Mouse (Mus musculus) embryo, embryonic 10.5 days (tissue): ENCODE measurements around the gene Mrps34.
"Not testable (repeated sequence)": the region's sequence is repeated elsewhere in the genome, so short reads cannot be mapped to it uniquely, and the experiment has no call there.

ENCODE experiments used
- DNase-seq: peaks from one replicate; pipeline ENCODE4 v3.0.0-alpha.2; 2015; ENCODE audit warnings: low spot score

Gene Mrps34

DNA sequence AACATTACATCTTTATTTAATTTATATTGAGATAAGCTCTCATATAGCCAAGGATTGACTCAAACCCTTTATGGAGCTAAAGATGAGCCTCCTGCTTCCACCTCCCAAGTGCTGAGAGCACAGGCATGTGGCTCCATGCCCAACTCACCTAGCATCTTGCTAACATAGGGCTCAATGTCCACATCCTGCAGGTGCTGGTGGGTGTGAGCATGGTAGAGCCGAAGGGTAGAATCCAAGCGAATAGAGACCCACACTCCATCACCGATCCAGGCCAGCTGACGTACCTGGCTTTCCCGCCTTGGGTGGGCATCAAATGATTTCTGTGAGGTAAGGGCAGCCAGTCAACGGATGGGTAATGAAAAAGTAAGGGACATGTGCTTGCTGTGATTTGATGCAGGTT is 5.1 kb downstream of the Mrps34 start:
- DNase-seq = no peak

DNA sequence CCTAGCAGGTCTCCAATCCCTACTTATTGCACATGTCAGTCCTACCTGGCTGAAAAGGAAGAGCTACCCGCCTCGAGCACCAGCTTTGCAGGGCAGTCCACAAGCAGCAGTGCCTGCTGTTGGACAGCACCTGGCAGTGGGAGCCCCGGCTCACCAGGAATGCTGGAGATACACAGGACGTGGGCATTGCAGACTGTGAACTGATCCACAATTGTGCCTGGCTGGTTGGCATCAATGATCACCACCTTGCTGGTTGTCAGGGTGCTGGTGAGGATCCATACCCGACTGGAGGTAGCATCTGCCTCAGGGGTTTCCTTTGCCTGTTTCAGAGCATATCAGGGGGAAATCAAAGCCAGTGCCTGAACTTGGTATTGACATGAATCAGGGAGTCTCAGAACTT is 7.2 kb downstream of the Mrps34 start:
- DNase-seq = no peak

DNA sequence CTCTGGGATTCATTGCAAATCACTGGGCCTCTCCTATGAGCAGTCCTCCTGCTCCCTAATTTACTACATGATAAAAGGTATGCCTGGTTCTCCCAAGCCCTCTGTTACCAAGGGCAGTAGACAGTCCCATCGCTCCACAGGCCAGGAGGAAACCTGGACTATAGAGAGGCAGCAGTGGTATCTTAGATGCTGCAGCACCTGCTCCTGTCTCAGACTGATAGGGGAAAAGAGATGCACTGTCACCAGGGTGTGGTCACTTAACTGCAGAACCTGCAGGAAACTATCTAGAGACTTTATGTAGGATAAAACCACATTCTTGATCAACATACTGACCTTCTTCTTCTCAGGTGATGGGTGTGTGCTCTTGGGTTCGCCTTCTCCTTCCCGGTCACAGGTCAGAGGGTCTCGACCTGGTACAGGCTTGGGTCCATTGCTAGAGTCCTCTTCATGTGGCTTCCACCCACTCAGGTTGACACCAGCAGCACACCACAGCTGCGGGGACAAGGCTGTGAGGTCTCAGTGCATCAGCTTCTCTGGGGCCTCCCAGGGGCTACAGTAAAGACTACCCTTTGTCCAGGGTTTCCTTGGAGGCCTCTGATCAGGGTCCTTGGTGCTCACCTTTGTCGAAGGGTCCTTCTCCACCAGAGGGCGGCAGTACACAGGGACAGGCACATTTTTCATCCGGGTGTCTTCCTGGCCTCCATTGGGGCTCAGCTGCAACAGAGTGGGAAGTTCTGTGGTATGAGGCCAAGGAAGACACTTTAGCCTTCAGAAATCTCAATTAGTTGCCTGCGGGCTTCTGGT is 8.0 kb downstream of the Mrps34 start:
- peak; percentile 43 for DNase-seq

DNA sequence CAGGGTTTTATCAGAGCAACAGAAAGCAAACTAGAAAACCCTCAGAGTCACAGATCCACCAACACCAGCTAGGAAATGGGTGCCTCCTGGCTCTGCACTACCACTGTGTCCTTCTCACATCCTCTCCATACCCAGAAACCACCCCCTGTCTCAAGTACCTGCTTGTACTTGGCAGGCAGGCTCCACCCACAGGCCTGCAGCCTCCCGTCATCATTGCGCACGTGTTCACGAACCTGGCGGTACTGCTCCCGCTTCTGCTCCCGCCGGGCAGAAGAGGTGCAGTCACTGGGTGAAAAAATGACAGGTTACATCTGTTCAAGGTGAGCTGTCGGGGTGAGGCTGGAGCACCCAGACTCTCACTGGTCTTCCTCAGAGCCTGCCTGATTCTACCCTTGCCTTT is 8.9 kb downstream of the Mrps34 start:
- DNase-seq = no peak

DNA sequence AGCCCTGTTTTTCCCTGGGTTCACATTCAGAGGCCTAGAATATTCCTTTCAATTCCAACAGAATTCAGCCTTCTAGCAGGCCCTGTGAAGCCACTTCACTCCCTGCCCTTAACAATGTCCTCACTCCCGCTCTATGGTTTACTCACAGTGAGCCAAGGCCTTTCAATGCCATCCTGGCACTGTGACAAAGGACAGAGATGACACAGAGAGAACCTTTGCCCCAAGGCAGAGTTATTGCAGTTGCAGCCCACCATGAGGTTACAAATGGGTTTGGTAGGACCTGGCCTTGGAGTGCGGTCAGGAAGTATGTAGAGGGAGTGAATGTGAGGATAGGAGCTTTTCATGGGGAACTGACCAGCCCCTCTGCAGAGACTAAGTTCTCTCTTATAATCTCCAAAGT is 12.7 kb downstream of the Mrps34 start:
- no peak for DNase-seq

DNA sequence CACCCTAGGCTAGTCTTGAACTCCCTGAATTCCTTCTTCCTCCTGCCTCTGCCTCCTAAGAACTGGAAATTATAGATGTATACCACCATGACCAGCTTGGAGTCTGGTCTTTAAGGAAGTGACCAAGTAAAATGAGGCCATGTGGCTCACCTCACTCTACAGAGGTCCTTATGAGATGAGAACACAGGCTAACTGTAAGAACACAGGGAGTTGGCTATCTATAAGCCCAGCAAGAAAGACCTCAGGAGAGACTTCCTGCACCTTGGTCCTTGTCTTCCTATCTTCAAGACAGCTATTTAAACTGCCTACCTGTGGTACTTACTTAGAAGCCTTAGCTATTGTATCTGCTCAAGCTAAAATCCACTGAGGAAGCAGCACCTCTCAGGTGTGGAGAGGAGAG is 19.1 kb downstream of the Mrps34 start:
- no peak for DNase-seq

DNA sequence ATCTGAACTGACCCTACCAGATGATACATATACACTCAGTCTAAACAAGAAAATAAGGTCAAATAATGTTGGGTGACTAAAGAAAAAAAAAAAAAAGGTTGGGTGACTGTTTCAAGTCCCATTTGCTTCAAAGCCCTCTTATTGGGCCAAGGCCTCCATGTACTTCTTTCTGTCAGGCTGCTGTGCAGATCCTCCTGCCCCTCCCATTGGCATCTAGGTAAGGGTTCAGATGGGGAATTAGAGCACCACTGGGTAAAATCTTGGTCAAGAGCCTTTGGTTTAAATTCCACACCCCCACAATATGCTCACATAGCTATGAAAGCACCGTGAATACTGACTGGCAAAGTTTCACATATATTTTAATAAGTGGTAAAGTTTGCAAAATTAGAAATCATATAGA is 28.3 kb downstream of the Mrps34 start:
- no peak for DNase-seq

DNA sequence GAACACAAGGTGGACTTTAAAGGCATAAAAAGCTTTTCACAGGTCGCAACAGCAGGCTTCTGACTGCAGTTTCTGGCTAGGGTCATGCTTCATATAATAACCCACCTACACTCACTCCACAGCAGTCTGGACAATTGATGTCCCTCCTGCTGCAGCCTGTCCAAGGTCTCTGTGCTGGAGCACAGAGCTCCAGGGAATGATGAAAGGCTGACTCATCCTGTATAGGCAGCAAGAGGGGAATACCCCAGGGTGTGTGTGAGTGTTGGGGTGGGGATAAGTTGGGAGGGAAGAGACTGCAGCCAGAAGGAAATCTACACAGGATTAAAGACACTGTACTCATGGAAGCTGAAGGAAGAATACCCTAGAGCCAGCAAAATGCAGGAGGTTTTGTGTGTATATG is 34.6 kb downstream of the Mrps34 start:
- DNase-seq = no peak

DNA sequence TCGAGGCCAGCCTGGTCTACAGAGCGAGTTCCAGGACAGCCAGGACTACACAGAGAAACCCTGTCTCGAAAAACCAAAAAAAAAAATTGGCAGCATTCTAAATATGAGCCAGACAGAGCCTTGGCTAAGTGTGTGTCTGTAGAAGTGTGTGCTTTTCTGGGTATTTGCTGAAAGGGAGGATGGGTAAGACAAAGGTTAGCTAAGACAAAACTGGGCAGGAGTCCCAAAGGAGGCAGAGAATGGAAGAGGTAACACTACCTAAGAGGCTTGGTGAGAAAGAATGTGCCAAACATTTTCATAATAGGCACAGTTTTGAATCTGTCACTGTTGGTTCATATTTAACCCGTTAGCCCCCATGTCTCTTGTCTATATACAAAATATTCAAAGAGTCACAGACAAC is 37.5 kb downstream of the Mrps34 start:
- DNase-seq = no peak

DNA sequence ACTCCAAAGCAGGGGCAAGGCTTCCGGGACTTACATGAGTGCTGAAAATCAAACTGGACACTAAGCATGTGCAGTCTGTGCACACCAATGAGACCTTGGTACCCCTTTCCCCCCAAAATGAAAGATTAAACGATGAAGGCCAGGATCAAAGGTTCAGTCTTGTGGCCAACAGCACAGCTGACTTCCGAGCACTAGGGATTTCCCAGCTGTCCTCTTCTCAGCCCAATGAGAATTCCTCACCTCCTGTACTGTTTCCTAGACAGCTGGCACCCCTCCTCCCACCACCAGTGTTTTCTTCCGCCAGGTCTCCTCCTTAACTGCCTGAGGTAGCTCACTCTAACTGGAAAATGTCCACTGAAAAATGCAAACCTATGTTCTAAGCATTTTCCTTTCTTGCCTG is 38.2 kb downstream of the Mrps34 start:
- DNase-seq = no peak

DNA sequence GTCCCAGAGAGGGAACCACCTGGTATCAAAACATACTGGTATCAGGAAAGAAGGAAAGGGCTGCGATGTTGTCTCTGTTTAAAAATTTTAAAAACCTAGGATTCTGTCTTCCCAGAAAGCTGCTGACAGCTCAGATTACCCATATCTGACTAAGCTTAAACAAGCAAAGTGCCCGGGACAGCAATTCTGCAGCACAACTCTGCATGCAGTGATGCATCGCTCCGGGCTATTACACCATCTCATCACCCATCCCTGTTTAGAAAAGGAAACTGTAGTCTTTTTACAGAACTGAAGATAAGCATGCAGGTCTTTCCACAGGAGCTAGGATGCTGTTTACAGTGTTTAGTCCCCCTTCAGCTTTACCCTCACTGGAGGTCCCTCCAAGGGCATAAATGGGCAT is 40.0 kb downstream of the Mrps34 start:
- DNase-seq = no peak

DNA sequence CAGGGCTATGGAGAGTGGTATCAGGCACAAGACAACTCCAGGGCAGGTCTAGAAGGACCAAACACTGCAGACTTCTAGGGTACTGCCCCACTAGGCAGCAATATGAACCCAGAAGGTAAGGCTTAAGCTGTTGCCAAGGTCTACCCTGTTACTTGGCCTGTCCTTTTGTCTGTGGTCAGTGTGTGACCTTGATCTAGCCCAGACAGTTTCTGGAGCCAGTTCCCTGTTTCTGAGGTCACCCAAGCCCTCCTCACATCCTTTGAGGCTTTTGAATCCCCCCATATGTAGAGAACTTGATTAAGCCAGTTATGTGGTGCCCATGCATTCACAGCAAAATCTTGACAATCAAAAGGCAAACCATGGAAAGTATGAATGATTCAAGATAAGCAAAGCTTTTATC is 40.8 kb downstream of the Mrps34 start:
- DNase-seq = no peak

DNA sequence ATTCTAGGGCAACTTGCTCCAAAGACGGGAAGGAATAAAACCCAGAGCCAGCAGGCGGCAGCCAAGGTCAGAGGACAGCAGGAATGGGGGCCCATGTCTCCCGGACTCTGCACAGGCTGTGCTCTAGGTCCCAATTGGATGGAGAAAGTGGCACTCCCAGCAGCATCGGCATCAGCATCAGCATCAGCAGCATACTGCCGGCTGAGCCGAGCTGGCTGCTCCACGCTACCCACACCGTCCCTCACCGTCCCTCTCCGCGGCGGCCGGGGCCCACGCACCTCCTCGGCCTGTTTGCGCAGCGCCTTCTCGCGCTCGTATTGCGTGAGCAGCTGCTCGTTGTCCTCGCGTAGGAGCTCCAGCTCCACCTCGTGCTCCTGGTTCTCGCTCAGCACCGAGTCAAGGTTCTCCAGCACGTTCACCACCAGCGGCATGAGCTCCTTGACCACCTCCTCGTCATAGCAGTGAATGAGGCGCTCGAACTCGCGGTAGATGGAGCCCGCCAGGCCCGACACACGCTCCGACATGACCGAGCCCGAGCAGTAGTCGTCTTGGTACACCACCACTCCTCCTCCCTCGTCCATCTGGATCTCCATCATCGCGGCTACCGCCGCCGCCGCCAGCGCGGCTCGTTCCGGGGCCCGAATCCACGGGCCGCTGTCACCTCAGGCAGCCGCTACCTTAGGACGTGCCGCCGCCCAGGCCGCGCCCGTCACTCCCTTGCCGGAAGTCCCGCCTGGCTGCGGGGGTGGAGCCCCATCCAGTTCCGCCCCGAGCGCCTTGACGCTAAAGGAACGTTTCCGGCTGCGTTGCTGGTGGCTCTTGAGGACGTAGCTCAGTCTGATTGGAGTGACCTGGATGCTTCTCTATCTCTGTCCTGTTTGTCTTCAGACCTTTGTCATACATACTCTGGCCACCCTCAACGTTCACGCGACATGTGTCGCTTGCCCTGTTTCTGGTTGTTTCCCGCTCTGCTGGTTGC is 41.6 kb downstream of the Mrps34 start, which contains the start of gene Mapk8ip3:
Gene Mapk8ip3 (minus strand): TSS at position 719 of the 979 bp plus-strand sequence.
- DNase-seq = peak; percentile 96

DNA sequence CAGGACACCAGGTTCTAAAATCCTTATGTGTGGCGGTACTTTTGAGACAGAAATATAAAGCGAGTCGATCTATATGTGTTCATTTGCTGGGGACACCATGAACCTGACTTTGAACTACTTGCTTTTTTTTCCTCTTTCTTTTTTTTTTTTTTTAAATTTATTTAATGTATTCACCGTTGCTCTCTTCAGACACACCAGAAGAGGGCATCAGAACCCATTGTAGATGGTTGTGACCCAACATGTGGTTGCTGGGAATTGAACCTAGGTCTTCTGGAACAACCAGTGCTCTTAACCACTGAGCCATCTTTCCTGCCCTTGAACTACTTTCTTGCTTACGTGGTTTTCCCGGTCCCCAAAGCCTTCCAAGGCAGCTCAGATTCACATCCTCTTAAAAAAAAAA is 42.4 kb downstream of the Mrps34 start:
- no peak for DNase-seq

DNA sequence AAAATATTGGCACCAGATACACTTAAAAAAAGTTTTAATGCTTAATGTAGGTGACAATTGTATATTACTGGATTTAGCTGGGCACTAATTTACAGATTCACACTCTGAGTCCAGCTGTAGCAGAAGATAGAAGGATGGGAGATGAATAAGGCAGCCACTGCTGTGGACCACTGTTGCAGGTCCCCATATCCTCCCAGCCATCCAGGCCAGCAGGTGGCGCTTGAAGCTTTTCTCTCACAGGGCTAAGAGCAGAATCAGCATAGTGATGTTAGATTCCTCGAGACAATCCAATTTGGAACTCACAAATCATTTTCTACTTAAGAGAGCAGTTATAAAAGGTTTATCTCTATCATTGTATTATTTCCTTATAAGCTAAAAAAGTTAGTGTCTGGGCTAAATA is 47.5 kb downstream of the Mrps34 start:
- peak; percentile 29 for DNase-seq

DNA sequence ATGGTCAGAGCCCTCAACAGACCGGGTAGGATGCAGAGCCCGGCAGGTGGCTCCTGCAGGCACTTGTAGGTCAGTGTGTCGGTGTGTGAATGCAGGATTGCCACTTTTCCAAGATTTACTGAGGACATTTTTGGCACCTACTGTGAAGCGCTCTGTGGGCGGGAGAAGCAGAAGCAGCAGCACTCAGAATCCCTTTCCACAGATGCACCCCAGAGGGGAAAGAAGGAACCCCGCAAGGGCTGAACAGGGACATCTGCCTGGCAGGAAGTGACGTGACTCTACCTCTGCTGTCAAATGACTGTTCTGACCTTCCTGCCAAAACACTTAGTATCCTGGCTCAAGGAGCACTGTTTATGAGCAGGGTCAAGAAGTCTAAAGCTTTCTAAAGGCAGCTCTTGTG is 48.1 kb downstream of the Mrps34 start:
- no peak for DNase-seq

DNA sequence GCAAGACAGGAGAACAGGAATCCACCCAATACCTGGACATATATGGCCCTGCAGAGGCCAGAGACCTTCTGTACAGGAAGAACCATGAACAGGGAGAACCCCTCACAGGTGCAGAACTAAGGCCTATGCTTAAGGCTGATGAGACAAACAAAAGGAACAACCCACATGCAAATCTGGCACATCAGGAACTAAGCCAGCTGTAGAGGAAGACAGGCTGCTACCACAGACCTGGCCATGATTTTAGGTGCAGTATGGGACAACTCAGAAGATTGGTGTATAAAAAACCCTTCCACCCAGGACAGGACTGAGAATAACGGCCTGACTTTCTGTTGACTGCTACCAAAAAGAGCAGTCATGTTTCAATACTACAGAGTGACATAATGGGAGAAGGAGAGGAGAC is 48.7 kb downstream of the Mrps34 start:
- not testable (repeated sequence) for DNase-seq
